Mouse (Mus musculus) midbrain, embryonic 14.5 days (tissue): ENCODE data around the gene Dab1. TPM values are rescaled to one million over a fixed set of nuclear protein-coding genes. Genes with fewer than 3 reads are reported as not detected.

ENCODE experiments used
- ATAC-seq: fragments of 200-750 bp; cut with Nextera tagmentation; 2 replicates; pipeline ENCODE4 v1.8.0; 2017; ENCODE audit warnings: moderate number of reproducible peaks, moderate library complexity; ENCODE audit not compliant: low FRiP score, low TSS enrichment
- DNase-seq: peaks from one replicate; pipeline ENCODE4 v3.0.0-alpha.2; 2015
- H3K27ac ChIP-seq: fragments of 300-500 bp; sonication (generic); replicated peaks from 2 replicates; pipeline ENCODE4 v1.5.1; 2014; ENCODE audit warnings: mild to moderate bottlenecking, low read depth, low read length, moderate library complexity
- H3K27me3 ChIP-seq: fragments of 300-500 bp; sonication (generic); 2 replicates; pipeline ENCODE4 v1.6.1; 2014; ENCODE audit warnings: low read length, control low read depth, mixed read lengths; ENCODE audit not compliant: control insufficient read depth, insufficient read depth
- H3K36me3 ChIP-seq: fragments of 300-500 bp; sonication (generic); 2 replicates; pipeline ENCODE4 v1.6.1; 2014; ENCODE audit warnings: low read length, control low read depth; ENCODE audit not compliant: control insufficient read depth, insufficient read depth
- H3K4me1 ChIP-seq: fragments of 300-500 bp; sonication (generic); 2 replicates; pipeline ENCODE4 v1.6.1; 2014; ENCODE audit warnings: mild to moderate bottlenecking, antibody characterized with exemption, low read length, control low read depth; ENCODE audit not compliant: control insufficient read depth, insufficient read depth
- H3K4me2 ChIP-seq: fragments of 300-500 bp; sonication (generic); 2 replicates; pipeline ENCODE4 v1.6.1; 2014; ENCODE audit warnings: mild to moderate bottlenecking, low read length, moderate library complexity
- H3K4me3 ChIP-seq: fragments of 300-500 bp; sonication (generic); replicated peaks from 2 replicates; pipeline ENCODE4 v1.5.1; 2014; ENCODE audit warnings: low read depth, low read length
- H3K9ac ChIP-seq: fragments of 300-500 bp; sonication (generic); replicated peaks from 2 replicates; pipeline ENCODE4 v1.6.1; 2014; ENCODE audit warnings: mild to moderate bottlenecking, low read length, moderate library complexity
- H3K9me3 ChIP-seq: fragments of 300-500 bp; sonication (generic); 2 replicates; pipeline ENCODE4 v1.6.1; 2016; ENCODE audit warnings: low read length, control low read depth, mixed read lengths; ENCODE audit not compliant: control insufficient read depth
- WGBS: fragments of 180-500 bp; shearing (Covaris S2); extraction: QIAGEN DNeasy Blood & Tissue Kit; methylation state at CpG from one replicate; pipeline ENCODE4 v1.1.7; 2014; 5-methylcytosine and 5-hydroxymethylcytosine counted together
- polyA plus RNA-seq: library from polyadenylated mRNA; unstranded; fragments of >200 nt; fragmentation: Nextera tagmentation; extraction: Ambion mirVana; gene quantifications from 2 replicates; pipeline ENCODE4 v1.2.1, GENCODE M21; 2014

Dab1 gene
- polyA plus RNA-seq, 1 experiment from 2014 or later: 146 TPM

GRCm38 (mm10) chr4:104691026-104691425 lies 1071.9 kb downstream of the Dab1 start:
- Histone ChIP-seq H3K36me3 (0 out of 2 replicates have a peak, but pooled peaks cover 6% of the 10 kb centered on the region), H3K9me3 (no peaks in the 10 kb centered on the region), H3K4me2 (no peak overlapping the region), H3K4me1 (peaks cover 47% of the 10 kb centered on the region), H3K9ac (no peak overlapping the region), H3K4me3 (no peak overlapping the region), H3K27ac (no peak overlapping the region), H3K27me3 (no peaks in the 10 kb centered on the region)
- DNase-seq (no peak), ATAC-seq (no peak)
- 95% methylated on average over 7 of the region's 7 CpGs for WGBS

DNA sequence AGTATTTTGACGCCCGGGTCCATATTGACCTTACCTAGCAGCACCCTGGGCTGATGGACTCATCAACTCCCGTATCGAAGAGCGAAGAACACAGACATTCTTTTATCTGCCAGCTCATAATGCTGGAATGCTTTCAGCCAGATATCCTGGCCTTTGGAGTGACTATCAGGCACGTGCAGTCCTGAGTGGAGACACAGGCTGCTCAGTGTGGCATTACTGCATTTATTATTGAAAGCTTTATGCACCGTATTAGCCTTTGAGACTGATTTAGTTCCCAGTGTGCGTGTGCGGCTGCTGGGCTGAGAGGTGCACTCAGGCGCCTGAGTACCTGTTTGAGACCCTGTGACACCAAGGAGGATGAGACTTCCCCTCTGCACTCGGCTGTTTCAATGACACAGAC lies 1075.0 kb downstream of the Dab1 start:
- H3K36me3 ChIP-seq: 0 out of 2 replicates have a peak, but pooled peaks cover 6% of the 10 kb centered on the region
- 0 out of 2 replicates have a peak overlapping the region, but pooled peaks have one; percentile 26 for H3K27ac ChIP-seq
- DNase-seq (peak; percentile 39), ATAC-seq (no peak)
- H3K4me1 ChIP-seq: peaks cover 27% of the 10 kb centered on the region
- no peak overlapping the region for H3K4me3 ChIP-seq
- no peak overlapping the region for H3K9ac ChIP-seq
- no peaks in the 10 kb centered on the region for H3K9me3 ChIP-seq
- H3K27me3 ChIP-seq: no peaks in the 10 kb centered on the region
- no peak overlapping the region for H3K4me2 ChIP-seq
- 57% methylated on average over 11 of the region's 11 CpGs for WGBS

DNA sequence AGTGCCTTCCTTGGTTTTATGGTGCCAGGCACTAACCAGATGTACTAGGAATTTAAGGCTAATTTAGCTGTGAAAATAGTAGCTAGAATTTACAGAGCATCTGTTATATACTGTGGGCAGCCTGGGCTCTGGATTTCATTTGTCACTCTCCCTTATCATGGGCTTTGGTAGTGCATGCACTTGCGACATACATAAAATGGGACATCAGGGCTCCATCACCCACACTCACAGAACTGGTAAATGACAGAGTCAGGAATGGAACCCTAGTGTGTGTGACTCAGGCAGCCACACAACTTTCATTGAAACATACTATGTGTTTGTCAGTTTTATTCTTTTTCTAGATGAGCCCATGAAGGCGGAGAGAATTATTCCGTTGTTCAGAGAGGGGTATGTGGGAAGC lies 1077.4 kb downstream of the Dab1 start:
- H3K4me3 ChIP-seq: no peak overlapping the region
- H3K9me3 ChIP-seq: no peaks in the 10 kb centered on the region
- no peak overlapping the region for H3K27ac ChIP-seq
- no peak overlapping the region for H3K9ac ChIP-seq
- H3K36me3 ChIP-seq: no peaks in the 10 kb centered on the region
- H3K4me1 ChIP-seq: peaks cover 13% of the 10 kb centered on the region; the same call in 1 of the 2 replicates
- ATAC-seq (no peak), DNase-seq (no peak)
- 89% methylated on average over 3 of the region's 3 CpGs for WGBS
- H3K27me3 ChIP-seq: no peaks in the 10 kb centered on the region
- no peak overlapping the region for H3K4me2 ChIP-seq

GRCm38 (mm10) chr4:104697703-104698102 lies 1078.5 kb downstream of the Dab1 start:
- H3K4me2 ChIP-seq: no peak overlapping the region
- 68% methylated on average over 4 of the region's 4 CpGs for WGBS

DNA sequence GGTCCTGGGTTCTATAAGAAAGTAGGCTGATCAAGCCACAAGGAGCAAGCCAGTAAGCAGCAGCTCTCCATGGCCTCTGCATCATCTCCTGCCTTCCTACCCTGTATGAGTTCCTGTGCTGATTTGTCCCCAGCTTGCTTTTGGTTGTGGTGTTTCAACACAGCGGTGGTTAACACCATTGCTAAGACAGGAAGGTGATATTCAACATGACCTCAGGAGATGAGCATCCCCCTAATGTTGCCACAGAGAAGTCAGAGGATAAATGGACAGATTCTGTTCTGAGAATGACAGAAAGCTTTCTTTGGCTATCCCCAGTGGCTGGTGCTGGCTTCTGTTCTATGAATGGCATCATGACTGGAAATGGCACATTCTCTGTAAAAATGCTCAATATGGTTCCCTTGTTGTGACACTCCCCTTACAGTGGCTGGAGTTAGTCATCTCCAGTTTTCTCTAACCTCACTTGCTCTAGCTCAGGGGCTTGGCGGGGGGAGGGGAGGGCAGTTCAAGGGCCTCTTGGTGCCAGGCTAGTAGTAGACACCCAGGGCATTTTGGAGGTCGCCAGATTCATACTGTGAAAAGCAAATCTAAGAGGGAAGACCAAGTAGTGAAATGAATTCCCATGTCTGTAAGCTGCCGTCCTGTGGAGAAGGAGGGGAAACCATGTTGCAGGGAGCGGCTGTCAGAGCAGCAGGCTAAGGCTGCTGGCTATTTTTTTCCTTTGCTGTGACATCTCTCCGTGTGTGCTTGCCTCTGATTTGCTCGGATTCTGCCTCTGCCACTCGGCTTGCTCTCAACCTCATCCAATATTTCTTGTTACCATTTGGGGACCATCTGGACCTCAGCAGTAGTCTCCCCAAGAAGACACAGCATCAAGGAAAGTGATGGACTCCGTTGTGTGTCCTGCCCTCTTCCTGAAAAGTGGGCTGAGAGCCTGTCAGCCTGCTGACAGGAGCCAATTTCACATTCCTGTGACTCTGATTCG lies 1086.8 kb downstream of the Dab1 start:
- Histone ChIP-seq H3K27me3 (no peaks in the 10 kb centered on the region), H3K9ac (no peak overlapping the region), H3K9me3 (no peaks in the 10 kb centered on the region), H3K36me3 (no peaks in the 10 kb centered on the region), H3K4me3 (no peak overlapping the region), H3K4me1 (peaks cover 6% of the 10 kb centered on the region; the same call in 1 of the 2 replicates), H3K27ac (0 out of 2 replicates have a peak overlapping the region, but pooled peaks have one; percentile 38), H3K4me2 (no peak overlapping the region)
- peak; percentile 38 for DNase-seq
- no peak for ATAC-seq
- WGBS: 42% methylated on average over 10 of the region's 10 CpGs

More at GRCm38 (mm10) chr4:104697703-104698102, 1078.5 kb downstream of the Dab1 start:
- H3K4me3 ChIP-seq: no peak overlapping the region
- no peaks in the 10 kb centered on the region for H3K36me3 ChIP-seq
- DNase-seq (no peak), ATAC-seq (no peak)
- H3K9ac ChIP-seq: 0 out of 2 replicates have a peak overlapping the region, but pooled peaks have one; percentile 2
- no peaks in the 10 kb centered on the region for H3K27me3 ChIP-seq
- H3K9me3 ChIP-seq: no peaks in the 10 kb centered on the region
- 0 out of 2 replicates have a peak overlapping the region, but pooled peaks have one; percentile 37 for H3K27ac ChIP-seq
- H3K4me1 ChIP-seq: peaks cover 13% of the 10 kb centered on the region; the same call in 1 of the 2 replicates

DNA sequence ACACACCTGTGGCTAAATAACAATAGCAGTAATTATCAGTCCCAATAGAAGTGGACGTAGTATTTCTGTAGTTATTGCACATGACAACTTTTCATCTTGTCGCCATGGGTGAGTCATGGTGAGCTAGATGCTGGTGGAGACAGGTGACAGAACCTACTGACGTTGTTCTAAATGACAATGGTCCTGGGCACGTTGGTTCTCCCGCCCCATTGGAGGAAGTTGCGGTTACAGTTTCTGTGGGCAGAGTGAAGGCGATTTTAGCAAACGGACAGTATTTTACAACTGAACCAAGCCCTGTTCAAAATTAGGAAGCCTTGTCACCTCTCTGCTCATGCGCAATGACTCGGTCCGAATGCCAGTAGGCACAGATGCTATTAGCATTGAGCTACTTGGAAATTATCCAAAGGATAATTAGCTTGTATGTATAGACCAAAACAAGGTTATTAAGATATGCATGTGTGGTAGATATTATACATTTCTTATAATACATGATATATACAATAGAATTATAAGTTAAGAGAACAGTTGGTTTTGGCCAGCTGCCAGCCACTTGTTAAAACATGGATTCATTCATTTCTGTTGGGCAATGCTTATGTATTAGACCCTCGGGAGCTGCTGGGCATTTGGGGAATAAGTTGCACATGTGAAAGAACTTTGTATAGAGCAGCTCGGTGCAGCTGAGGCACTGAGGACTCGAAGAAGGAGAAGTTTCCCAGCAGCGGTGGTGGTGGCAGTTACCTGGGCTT lies 1093.4 kb downstream of the Dab1 start:
- Histone ChIP-seq H3K4me3 (no peak overlapping the region), H3K9ac (no peak overlapping the region), H3K4me1 (no peaks in the 10 kb centered on the region), H3K36me3 (no peaks in the 10 kb centered on the region), H3K4me2 (no peak overlapping the region), H3K9me3 (no peaks in the 10 kb centered on the region), H3K27ac (no peak overlapping the region), H3K27me3 (no peaks in the 10 kb centered on the region)
- no peak for ATAC-seq
- WGBS: 85% methylated on average over 15 of the region's 15 CpGs
- DNase-seq: no peak

- Histone ChIP-seq H3K4me2 (no peak overlapping the region), H3K27ac (no peak overlapping the region), H3K4me3 (no peak overlapping the region), H3K9me3 (no peaks in the 10 kb centered on the region), H3K36me3 (0 out of 2 replicates have a peak, but pooled peaks cover 4% of the 10 kb centered on the region), H3K9ac (no peak overlapping the region), H3K4me1 (peaks cover 13% of the 10 kb centered on the region), H3K27me3 (no peaks in the 10 kb centered on the region)
- DNase-seq: no peak
- ATAC-seq: no peak
- 93% methylated on average over 9 of the region's 9 CpGs for WGBS
Observed at GRCm38 (mm10) chr4:104714925-104715519, 1095.9 kb downstream of the Dab1 start.

- Histone ChIP-seq H3K4me1 (peaks cover 13% of the 10 kb centered on the region), H3K36me3 (0 out of 2 replicates have a peak, but pooled peaks cover 4% of the 10 kb centered on the region), H3K9ac (no peak overlapping the region), H3K4me3 (no peak overlapping the region), H3K4me2 (no peak overlapping the region), H3K9me3 (no peaks in the 10 kb centered on the region), H3K27me3 (no peaks in the 10 kb centered on the region), H3K27ac (no peak overlapping the region)
- 78% methylated on average over 6 of the region's 6 CpGs for WGBS
- DNase-seq (no peak), ATAC-seq (no peak)
Observed at GRCm38 (mm10) chr4:104715857-104716256, 1096.7 kb downstream of the Dab1 start.
